Mouse (Mus musculus) cerebellum, adult 8-10 months (tissue): ENCODE measurements around the gene Hist1h1c.
"Not testable (repeated sequence)": the region's sequence is repeated elsewhere in the genome, so short reads cannot be mapped to it uniquely, and the experiment has no call there.

ENCODE experiments used
- DNase-seq: peaks from one replicate; pipeline ENCODE4 v3.0.0; 2022

The Hist1h1c gene

DNA sequence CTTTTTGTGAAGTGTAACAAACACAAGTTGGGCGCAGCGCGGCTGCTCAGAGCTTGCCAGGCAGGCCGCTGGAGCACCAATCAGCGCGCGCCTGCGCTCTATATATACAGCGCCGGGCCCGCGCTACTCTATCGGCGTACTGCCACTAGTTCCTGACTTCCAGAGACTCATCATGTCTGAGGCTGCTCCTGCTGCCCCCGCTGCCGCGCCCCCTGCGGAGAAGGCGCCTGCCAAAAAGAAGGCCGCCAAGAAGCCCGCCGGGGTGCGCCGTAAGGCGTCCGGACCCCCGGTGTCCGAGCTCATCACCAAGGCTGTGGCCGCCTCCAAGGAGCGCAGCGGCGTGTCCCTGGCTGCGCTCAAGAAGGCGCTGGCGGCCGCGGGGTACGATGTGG, at the start of gene Hist1h1c:
Gene Hist1h1c (plus strand): TSS at position 132 of the 392 bp plus-strand sequence.
- peak; percentile 69 for DNase-seq

DNA sequence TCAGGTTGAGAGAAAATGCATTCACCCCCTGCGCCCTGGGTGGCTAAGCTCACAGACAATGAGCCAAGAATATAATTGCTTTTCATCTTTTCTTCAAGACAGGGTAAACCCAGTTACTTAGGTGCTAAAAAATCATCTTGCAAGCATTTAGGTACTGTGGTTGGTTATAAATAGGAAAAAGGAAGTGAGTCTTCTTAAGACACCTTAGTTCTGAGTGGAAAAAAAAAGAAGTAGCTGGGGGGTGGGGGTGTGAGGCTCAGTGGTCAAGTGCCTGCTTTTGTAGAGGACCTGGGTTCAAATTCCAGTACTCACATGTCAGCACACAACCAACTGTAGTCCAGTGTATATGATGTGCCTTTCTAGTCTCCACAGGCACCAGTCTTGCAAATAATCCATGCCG, 49.7 kb upstream of the Hist1h1c start:
- DNase-seq: no peak

DNA sequence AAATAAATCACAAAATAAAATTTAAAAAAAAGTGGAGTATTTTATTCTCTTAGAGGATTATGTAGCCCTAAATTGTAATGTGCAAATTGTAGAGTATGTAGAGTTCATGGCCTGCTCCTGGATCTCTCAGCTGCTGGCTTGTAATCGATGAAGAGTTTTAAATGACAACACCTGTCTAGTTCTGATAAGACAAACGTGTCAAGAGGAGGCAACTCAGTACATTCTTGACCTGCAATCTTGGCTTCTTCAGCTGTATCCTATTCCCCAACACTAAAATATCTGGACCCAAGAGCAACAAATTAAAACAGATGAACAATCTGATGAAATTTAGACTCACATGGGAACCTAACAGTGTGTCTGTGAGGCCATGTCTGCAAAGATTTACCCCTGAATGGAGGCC, 49.1 kb upstream of the Hist1h1c start:
- DNase-seq: no peak

DNA sequence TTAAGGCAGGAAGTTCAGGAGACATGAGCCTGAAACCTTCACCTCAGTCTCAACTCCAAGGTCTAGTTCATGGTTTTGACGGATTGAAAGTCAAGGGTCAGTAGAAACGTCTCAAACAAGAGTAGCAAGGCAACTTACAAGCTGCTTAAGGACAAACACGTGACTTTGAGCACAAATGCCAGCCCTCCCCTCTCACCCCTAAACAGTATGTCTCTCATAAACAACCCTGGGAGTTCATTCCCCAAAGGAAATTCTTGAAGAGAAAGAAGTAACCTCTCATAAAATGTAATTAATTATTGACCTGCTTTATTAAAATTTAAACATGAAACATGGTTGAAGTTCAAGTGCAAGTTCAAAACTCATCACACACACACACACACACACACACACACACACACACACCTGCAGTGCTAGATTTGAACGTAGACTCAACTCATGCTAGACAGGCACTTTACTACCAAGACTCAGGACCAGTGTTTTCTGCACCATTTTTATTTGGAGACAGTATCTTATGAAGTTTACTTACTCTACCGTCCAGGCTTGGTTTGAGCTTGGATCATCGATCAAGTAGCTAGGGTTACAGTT, 44.7 kb upstream of the Hist1h1c start:
- no peak for DNase-seq

DNA sequence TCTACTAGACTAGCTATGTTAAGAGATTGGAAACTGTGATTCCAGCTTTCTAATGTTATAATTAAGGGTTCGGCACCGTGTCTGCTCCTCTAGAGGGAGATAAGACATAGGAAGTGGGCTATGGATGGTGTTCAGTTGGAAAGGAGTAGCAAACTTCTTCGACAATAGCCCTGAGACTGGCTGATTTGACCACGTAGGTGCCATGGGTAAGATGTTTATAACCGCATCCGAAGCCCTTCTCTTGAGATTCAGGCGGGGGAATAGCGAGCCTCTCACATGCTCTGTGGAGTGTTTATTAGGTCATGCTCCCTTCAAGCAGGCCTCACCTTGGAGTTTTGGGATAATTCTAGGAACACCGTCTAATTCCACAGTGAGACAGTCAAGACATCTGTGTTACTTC, 43.7 kb upstream of the Hist1h1c start:
- DNase-seq: no peak

DNA sequence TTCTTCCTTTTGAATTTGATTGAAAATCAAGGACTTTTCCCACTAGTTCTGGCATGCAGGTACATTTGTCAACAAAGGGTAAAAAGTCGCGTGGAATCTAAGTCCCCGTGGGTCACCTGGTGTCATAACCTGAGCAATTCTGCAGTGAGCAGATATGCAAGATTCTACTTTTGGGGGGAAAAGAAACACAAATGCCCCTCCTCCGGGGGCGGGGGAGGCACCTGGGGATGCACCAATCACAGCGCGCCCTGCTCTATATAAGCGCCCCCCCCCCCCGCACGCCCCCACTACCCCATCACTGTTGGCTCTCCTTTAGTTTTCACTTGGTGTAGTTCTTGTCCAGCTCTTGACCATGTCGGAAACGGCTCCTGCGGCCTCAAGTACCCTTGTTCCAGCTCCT, 43.1 kb upstream of the Hist1h1c start, which contains the start of gene Hist1h1t:
Gene Hist1h1t (plus strand): TSS at position 301 of the 400 bp plus-strand sequence.
- DNase-seq: no peak

DNA sequence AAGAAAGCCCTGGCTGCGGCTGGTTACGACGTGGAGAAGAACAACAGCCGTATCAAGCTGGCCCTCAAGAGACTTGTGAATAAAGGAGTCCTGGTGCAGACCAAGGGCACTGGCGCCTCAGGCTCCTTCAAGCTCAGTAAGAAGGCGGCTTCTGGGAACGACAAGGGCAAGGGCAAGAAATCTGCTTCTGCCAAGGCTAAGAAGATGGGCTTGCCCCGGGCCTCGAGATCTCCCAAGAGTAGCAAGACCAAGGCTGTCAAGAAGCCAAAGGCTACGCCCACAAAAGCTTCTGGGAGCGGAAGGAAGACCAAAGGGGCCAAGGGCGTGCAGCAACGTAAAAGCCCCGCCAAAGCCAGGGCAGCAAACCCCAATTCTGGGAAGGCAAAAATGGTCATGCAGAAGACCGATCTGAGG, 42.5 kb upstream of the Hist1h1c start:
- DNase-seq: no peak

DNA sequence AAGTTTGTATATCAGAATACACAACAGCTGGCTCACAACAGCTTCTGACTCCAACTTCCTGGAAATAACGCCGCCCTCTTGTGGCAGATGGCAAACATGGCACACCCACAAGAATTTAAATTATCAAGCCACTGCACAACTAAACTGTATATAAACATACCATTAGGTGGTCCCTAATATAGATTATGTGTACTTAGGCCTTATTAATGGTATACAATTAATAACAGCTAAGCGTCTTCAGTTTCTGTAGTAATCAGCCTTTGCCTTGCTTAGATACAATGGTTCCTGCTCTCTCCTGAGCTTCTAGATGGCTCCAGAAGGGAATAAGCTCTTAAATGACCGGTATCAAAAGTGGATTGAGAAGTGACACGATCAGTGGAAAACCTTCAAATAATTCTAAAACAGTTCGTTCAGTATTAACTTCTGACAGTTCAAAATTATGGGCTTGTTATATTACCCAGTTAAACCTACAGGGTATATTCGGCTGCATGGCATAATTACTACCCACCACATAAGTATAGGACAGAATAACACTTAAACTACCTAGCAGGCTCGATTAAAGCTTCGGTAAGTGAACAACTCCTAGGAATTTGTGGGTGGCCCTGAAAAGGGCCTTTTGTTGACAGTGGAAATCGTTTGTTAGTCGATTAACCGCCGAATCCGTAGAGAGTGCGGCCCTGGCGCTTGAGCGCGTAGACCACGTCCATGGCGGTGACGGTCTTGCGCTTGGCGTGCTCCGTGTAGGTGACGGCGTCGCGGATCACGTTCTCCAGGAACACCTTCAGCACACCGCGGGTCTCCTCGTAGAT, 40.9 kb upstream of the Hist1h1c start:
- no peak for DNase-seq

DNA sequence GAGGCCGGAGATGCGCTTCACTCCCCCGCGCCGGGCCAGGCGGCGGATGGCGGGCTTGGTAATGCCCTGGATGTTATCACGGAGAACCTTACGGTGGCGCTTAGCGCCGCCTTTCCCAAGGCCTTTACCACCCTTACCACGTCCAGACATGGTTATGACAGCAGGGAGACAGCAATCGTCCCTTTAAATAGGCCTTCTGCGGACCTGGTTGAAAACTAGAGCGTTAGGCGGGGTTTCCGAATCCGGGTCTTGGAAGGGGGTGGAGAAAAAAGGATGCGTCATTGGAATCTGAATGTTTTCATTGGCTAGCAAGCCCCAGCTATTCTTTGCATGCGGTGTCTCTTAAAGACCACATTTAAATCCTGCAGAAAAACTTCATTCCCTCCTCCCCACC, 40.3 kb upstream of the Hist1h1c start, which contains the start of gene Hist1h4c:
Gene Hist1h4c (minus strand): TSS at position 155 of the 394 bp plus-strand sequence.
- peak; percentile 99 for DNase-seq

DNA sequence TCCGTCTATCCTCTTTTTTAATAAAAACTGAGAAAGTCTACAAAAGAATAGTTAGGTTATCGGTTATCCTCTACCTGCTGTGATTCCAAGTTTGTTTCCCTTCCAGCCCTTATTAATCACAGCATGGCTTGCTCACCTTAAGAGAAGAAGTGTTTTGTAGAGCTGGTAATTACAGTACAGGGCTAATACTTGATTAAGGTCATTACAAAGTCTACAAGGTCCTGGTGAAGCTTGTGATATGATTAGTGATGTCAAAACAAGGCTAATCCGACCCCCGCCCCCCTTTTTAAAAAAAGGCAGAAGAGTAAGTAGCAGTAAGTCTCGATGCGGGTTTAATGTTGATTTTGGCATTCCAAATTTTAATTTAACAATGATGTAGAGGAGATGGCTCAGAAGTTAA, 39.6 kb upstream of the Hist1h1c start:
- no peak for DNase-seq

DNA sequence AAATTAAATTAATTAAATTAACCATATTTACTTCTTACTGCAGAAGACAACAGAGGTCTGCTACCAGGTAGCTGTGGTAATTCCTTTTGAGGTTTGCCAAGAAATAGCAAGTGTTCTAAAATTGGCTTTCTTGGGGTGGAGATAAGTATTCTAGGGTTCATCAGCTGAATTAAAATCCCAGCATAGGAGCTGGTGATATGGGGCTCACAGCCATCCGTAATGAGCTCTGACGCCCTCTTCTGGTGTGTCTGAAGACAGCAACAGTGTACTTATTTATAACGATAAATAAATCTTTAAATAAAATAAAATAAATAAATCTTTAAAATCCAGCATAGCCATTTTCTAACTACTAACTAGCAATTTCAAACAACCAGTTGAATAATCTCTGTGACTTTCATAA, 38.8 kb upstream of the Hist1h1c start:
- no peak for DNase-seq

DNA sequence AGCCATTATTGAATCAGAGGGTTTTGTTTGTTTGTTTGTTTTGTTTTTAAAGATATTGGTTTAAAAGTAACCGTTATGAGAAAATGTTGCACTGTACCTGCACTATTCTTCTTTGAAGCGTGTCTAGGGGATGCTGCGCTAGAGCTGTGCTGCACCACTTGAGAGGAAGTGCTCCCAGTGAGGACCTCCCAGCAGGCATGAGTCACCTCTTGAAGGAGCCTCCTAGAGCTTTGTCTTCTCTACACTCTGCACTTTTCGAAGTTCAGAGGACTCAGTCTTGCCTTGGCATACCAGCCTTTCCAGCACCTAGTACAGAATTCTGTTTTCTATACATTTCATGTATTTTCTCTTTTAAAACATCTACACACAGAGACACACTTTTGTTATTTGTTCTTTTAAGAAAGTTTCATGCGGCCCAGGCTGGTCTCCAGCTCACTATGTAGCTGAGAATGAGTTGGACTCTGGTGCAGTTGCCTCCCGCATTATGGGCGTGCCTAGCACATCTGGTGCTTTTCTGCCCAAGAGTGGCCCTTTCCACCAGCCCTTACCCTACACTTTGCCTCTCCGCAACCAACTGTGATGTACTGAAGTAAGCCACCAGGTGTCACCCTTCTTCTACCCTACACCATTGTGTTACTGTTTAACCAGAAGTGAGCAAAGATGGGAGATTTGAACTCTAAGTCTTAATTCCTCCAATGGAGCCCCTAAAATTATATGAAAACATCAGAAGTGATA, 37.7 kb upstream of the Hist1h1c start:
- DNase-seq: peak; percentile 64

DNA sequence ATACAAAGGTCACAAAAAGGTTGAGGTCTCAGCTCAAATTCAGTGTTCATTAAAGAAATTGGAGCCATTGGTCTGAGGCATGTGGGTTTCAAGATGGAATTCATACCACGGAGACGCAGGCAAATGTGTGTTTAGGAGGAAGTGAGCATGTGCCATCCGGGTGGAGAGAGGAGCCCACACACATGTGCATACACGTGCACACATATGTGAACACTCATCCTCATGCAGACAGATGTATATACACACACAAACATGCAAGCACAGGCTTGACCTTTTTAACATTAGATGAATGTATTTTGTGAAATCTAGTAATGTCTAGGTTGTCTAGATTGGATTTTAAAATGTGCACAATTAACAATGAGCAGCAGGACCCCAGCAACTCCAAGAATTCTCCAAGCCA, 36.4 kb upstream of the Hist1h1c start:
- no peak for DNase-seq

DNA sequence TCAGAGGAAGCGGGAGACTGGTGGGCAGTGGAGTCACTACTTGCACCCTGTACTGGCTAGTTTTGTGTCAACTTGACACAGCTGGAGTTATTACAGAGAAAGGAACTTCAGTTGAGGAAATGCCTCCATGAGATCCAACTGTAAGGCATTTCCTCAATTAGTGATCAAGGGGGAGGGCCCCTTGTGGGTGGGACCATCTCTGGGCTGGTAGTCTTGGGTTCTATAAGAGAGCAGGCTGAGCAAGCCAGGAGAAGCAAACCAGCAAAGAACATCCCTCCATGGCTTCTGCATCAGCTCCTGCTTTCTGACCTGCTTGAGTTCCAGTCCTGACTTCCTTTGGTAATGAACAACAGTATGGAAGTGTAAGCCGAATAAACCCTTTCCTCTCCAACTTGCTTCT, 35.8 kb upstream of the Hist1h1c start:
- not testable (repeated sequence) for DNase-seq

DNA sequence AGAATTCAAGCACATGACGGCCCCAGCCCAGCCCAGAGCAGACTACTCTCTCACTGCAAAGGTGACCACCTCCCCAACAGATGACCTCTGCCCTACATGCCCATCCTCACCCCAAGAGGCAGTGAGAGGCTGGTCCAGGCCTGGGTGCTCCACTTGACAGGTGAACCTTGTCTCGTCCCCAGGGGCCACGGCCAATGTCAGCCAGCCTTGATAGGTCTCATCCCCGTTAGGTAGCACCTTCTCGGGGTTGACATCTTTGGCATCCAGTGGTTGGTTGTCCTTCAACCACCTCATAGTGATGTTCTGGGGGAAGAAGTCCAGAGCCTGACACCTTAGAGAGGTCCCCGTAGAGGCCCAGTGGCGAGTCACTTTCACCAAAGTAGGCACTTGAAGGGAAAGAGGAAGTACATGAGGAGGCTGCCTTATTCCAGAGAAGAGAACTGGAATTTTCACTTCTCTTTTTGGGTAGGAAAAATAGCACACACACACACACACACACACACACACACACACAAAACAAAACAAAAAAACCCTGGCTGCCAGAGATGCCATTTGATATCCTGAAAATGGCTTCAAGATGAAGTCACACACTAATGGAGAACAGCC, 32.8 kb upstream of the Hist1h1c start:
- DNase-seq: no peak

DNA sequence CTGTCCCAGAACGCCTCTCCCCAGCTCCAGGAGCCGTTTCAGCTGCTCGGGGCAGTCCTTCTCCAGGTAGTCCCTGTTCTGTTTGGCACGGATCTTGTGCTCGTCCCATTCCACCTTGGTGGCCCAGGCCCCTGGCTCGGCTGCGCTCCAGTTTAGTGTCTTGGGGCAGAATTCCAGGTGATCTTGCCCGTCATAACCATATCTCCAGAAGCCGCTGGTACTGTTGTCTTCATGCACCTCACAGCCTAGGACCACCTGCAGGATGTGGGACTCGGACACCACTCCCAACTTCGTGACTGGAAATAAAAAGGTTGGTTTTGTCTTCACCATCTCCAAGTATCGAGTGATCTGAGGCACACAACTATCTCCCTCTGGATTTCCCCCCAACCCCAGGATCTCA, 31.8 kb upstream of the Hist1h1c start:
- no peak for DNase-seq

DNA sequence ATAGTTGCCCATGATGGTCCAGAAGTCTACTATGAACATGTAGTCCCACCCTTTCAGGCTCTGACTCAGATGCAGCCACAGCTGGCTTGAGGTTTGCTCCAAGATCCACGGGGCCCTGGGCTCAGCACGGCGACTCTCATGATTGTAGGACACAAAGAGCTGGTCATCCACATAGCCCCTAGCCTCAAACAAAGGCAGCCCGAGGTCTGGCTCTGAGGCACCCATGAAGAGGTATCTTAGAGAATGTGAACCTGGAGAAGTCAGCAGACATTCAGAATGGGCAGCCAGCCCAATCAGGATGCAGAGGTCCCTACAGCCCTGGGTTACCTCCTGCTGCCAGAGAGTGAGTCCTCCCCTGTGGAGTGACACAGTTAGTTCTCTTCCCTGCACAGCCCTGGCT, 30.6 kb upstream of the Hist1h1c start:
- DNase-seq: no peak

DNA sequence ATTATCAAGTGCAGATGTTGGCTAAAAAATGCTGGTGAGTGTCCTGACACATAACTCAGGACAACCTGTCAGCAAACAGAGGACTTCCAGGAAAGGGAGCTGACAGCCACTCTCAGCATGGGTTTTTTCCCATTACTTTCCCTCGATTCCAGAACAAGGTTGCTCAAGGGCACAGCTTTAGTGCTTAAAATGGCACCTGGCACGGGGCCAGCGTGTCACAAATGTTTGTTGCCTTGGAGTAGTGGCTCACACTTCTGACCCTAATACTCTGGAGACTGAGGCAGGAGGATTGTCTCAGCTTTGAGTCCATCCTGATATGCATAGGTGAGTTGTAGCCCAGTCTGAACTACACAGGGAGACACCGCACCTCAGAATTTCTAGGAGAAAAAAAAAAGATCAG, 30.0 kb upstream of the Hist1h1c start:
- DNase-seq: no peak

DNA sequence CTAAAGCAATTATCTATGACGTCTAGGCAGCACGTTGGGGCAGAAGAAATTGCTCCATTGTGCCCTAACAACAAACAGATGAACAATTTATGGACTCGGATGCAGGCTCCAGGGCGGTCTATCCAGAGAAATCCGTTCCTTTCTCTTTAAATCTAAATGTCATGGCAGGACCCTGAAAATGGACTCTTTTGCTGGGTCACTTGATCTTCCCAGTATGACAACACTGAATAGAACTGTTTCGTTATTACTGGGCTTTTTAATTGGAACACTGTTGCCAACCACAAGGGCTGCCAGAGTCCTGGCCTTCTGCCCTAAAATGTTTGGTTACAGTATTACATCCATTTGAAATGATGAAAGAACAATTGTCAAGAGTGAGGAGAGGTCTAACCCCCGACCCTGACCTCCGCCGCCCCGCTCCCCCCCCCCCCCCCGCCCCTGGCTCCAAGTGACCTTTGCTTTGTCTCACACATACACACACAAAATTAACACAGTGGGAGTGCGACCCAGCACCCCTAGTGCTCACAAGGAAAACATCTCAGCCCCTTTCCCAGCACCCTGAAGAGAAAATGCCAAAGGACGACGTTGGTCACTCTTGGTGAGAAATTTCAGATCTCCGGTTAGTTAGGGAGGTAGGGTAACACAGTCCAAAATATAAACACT, 28.8 kb upstream of the Hist1h1c start:
- DNase-seq: no peak

DNA sequence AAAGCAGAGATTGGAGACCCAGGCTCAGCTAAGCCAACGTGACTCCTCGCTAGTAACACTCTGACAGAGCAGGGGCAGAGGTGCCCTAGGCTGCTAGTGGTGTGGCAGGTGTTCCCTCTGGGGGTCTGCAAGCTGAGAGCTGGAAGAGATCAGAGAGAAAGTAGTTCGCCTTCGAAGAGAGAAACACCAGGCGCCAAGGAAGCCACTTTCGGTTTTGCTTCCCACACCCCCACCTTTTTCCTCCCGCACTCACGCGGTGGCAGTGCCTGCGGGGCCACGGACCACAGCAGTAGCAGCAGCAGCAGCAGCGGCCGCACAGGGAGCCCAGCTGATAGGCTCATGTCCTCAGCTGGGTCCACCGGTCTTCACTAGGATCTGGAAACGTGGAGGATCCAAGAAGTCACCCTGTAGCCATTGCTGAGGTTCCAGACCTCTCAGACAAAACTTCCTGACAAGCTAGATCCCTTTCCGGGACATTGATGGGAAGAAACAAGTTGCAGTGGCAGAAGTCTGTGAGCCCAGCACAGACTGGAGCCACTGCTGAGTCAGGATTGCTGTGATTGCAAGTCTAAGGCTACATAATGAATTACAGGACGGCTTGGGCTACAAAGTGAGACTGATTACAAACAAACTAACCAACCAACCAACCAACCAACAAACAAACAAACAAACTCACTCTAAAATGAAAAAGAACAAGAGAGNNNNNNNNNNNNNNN, 28.1 kb upstream of the Hist1h1c start, which contains the start of gene Hfe:
Gene Hfe (minus strand): TSS at position 481 of the 716 bp plus-strand sequence.
- DNase-seq: no peak

DNA sequence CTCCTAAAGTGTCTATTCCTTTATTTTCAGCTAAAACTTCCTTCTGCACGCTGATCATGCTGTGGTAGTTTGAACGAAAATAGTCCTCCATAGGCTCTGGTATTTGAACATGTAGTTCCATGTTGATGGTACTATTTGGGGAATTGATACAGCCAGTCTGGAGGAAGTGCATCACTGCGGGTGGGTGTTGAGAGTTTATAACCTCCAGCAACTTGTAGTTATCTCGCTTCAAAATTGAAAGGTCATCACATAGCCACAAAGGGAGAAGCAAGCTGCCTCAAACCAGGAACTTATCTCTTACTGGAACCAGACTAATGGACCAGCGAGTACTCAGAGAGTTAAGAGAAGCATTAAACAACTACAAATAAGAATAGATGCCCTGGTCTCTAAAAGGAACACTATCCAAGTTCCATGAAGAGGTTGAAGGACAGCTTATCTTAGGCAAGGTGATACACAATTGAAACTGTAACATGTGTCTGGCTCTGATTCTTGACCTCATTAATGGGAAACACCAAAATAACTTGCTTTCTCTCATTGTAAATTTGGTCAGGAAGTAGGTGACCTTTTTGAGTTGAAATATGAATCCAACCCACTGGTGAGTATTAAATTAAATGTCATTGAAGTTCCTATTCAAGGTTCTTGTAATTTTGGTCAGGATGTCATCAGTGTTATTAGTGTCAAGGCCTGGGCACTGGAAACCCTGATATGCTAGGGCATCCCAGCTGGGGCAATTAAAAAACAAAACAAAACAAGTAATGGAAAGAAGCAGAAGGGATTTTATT, 22.2 kb upstream of the Hist1h1c start:
- DNase-seq: no peak
